Mouse (Mus musculus): ENCODE measurements around the gene Ppm1l.

The Ppm1l gene

GRCm38 (mm10) chr3:69487471-69487870 lies 170.8 kb downstream of the Ppm1l start:
- DNase-seq (ENCODE audit: low read depth in 2 of 2, low spot score in 2 of 2), result no peak

GRCm38 (mm10) chr3:69489669-69490068 lies 173.0 kb downstream of the Ppm1l start:
- DNase-seq (ENCODE audit: low read depth in 2 of 2, low spot score in 2 of 2), result no peak

GRCm38 (mm10) chr3:69490981-69491681 lies 174.5 kb downstream of the Ppm1l start:
- DNase-seq (ENCODE audit: low read depth in 2 of 2, low spot score in 2 of 2), result no peak

- DNase-seq (ENCODE audit: low read depth in 2 of 2, low spot score in 2 of 2), result no peak
Observed at GRCm38 (mm10) chr3:69494233-69495010, 177.8 kb downstream of the Ppm1l start.

GRCm38 (mm10) chr3:69497178-69497577 lies 180.5 kb downstream of the Ppm1l start:
- DNase-seq (ENCODE audit: low read depth in 2 of 2, low spot score in 2 of 2), result no peak

GRCm38 (mm10) chr3:69502009-69502408 lies 185.3 kb downstream of the Ppm1l start:
- no peak for DNase-seq (ENCODE audit: low read depth in 2 of 2, low spot score in 2 of 2)

- DNase-seq (ENCODE audit: low read depth in 2 of 2, low spot score in 2 of 2), result no peak
Observed at GRCm38 (mm10) chr3:69502527-69502926, 185.9 kb downstream of the Ppm1l start.

- DNase-seq (ENCODE audit: low read depth in 2 of 2, low spot score in 2 of 2), result no peak
Observed at GRCm38 (mm10) chr3:69505090-69505489, 188.4 kb downstream of the Ppm1l start.

- no peak for DNase-seq (ENCODE audit: low read depth in 2 of 2, low spot score in 2 of 2)
Observed at GRCm38 (mm10) chr3:69506352-69506751, 189.7 kb downstream of the Ppm1l start.

- DNase-seq (ENCODE audit: low read depth in 2 of 2, low spot score in 2 of 2), result no peak
Observed at GRCm38 (mm10) chr3:69509411-69509952, 192.8 kb downstream of the Ppm1l start.

GRCm38 (mm10) chr3:69511881-69512280 lies 195.2 kb downstream of the Ppm1l start:
- no peak for DNase-seq (ENCODE audit: low read depth in 2 of 2, low spot score in 2 of 2)

GRCm38 (mm10) chr3:69512402-69512801 lies 195.7 kb downstream of the Ppm1l start:
- DNase-seq (ENCODE audit: low read depth in 2 of 2, low spot score in 2 of 2), result no peak

- DNase-seq (ENCODE audit: low read depth in 2 of 2, low spot score in 2 of 2), result no peak
Observed at GRCm38 (mm10) chr3:69515730-69516350, 199.2 kb downstream of the Ppm1l start.

GRCm38 (mm10) chr3:69519188-69519587 lies 202.5 kb downstream of the Ppm1l start:
- no peak for DNase-seq (ENCODE audit: low read depth in 2 of 2, low spot score in 2 of 2)

GRCm38 (mm10) chr3:69519789-69520558 lies 203.3 kb downstream of the Ppm1l start:
- DNase-seq (ENCODE audit: low read depth in 2 of 2, low spot score in 2 of 2), result no peak

- DNase-seq (ENCODE audit: low read depth in 2 of 2, low spot score in 2 of 2), result no peak
Observed at GRCm38 (mm10) chr3:69522270-69522669, 205.6 kb downstream of the Ppm1l start.

- no peak for DNase-seq (ENCODE audit: low read depth in 2 of 2, low spot score in 2 of 2)
Observed at GRCm38 (mm10) chr3:69524356-69525071, 207.9 kb downstream of the Ppm1l start.

GRCm38 (mm10) chr3:69525072-69525529 lies 208.4 kb downstream of the Ppm1l start:
- no peak for DNase-seq (ENCODE audit: low read depth in 2 of 2, low spot score in 2 of 2)

- DNase-seq (ENCODE audit: low read depth in 2 of 2, low spot score in 2 of 2), result no peak
Observed at GRCm38 (mm10) chr3:69527384-69527783, 210.7 kb downstream of the Ppm1l start.

GRCm38 (mm10) chr3:69529576-69529975 lies 212.9 kb downstream of the Ppm1l start:
- DNase-seq (ENCODE audit: low read depth in 2 of 2, low spot score in 2 of 2), result no peak
